Mouse (Mus musculus) liver, adult 2 months (tissue): ENCODE results near the gene Itih4.

ENCODE experiments used
- CTCF ChIP-seq: fragments of 200-500 bp; IDR thresholded peaks from 2 replicates; pipeline ENCODE4 v1.5.1; 2011; ENCODE audit warnings: low read depth, low read length, control low read depth
- POLR2A ChIP-seq: fragments of 200-500 bp; IDR thresholded peaks from 2 replicates; pipeline ENCODE4 v1.6.1; 2011; ENCODE audit warnings: low read length, control low read depth; ENCODE audit not compliant: insufficient read depth; ENCODE audit errors: extremely low read depth

GRCm38 (mm10) chr14:30903036-30903435 lies 16.8 kb downstream of the Itih4 start:
- TF ChIP-seq CTCF (no peak), POLR2A (no peak)
